Mouse (Mus musculus): Measurements from ENCODE around the gene Adarb1. TPM values are rescaled to one million over a fixed set of nuclear protein-coding genes. Genes with fewer than 3 reads are reported as not detected.
A peak's percentile ranks its signal among the peaks of the same experiment; 100 is the strongest.

The Adarb1 gene
- polyA plus RNA-seq, 1 experiment from 2014 or later: 12.4 TPM

DNA sequence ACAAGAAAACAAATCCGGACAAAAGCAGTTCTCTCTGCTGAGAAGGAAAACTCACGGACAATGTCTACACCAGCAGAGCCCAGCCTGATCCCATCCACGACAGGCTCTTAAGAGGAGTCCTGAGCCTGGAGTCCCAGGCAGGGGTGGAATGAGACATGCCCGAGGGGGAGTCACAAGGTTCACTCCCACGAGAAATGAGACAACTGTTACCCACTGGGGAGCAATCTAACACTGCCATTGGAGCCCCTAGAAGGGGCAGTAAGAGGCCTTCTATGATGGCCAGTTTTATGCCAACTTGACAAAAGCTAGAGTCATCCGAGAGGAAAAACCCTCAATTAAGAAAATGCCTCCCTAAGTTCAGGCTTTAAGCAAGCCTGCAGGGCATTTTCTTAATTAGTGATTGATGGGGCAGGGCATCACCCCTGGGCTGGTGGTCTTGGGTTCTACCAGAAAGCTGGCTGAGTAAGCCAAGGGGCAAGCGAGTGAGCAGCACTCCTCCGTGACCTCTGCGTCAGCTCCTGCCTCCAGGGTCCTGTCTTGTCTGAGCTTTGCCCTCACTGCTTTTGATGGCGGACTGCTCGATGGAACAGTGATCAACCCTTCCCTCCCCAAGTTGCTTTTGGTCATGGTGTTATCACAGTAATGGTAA lies 88.5 kb downstream of the Adarb1 start:
- TF ChIP-seq CTCF (IDR thresholded peaks at IDR 0.05): no peak
- no peak for ATAC-seq
- POLR2A ChIA-PET: no interaction called here

DNA sequence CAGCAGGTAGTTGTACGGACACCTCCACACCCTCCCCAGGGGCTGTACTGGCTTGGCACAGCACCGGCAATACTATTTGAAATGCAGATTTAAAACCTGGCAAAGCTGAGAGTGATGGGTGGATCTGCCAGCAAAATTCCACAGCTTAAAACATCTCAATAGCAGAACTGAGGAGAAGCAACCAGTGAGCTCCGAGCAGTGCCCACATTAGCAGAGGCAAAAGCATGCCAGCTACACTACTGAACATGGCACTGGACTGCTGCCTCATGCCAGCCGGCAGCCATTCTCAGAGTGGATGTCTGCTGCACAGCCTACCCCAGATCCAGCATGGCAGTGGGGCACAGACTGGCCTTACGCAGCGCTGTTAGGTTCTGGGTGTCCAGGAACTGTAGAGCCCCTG lies 93.4 kb downstream of the Adarb1 start:
- no peak for ATAC-seq
- POLR2A ChIA-PET: no interaction called here
- CTCF ChIA-PET: interaction anchor here (0.7 to 1.3 kb wide), 3 partner anchors 8 to 29 kb away, joined by 3 to 4 read pairs (median 3); no protein-coding TSS in a partner anchor
- in situ Hi-C loops (cut with MboI; ENCODE audit: low pct_unique_long_range_greater_than_20kb): no loop called here
- TF ChIP-seq CTCF (IDR thresholded peaks at IDR 0.05): no peak
- no peaks in the 10 kb centered on the region for H3K27me3 ChIP-seq
- no peak for DNase-seq (ENCODE audit: low read depth, low spot score)

More for the DNA sequence above, 88.5 kb downstream of the Adarb1 start:
- DNase-seq (ENCODE audit: low read depth, low spot score): no peak
- CTCF ChIA-PET: interaction anchor here (0.8 kb wide), 1 partner anchor 10 kb away, joined by 3 read pairs; no protein-coding TSS in a partner anchor
- no peaks in the 10 kb centered on the region for H3K27me3 ChIP-seq
- in situ Hi-C loops (cut with MboI; ENCODE audit: low pct_unique_long_range_greater_than_20kb): no loop called here

DNA sequence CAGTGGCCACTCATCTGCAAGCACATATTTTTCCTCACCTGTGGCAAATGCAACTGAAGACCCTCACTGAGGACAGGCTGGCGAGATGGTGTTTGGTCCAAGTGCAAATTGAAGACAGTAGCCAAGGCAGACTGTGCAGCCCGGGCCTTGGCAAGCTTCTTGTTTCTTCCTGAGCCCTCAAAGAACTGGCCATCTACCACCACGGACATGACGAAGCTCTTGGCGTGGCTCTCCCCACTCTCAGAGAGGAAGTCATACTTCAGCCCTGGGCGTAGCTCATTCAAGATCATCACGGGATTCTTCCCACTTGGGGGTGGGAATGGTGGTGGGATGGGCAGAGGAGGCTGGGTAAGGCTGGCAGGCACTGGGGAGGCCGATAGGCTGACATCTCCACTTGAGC lies 96.5 kb downstream of the Adarb1 start:
- ChIA-PET CTCF (interaction anchor here (1.2 kb wide), 1 partner anchor 26 kb away, joined by 3 read pairs; no protein-coding TSS in a partner anchor), POLR2A (no interaction called here)
- no peaks in the 10 kb centered on the region for H3K27me3 ChIP-seq
- no peak for TF ChIP-seq CTCF (IDR thresholded peaks at IDR 0.05)
- DNase-seq (ENCODE audit: low read depth, low spot score) (no peak), ATAC-seq (no peak)
- in situ Hi-C loops (cut with MboI; ENCODE audit: low pct_unique_long_range_greater_than_20kb): no loop called here

DNA sequence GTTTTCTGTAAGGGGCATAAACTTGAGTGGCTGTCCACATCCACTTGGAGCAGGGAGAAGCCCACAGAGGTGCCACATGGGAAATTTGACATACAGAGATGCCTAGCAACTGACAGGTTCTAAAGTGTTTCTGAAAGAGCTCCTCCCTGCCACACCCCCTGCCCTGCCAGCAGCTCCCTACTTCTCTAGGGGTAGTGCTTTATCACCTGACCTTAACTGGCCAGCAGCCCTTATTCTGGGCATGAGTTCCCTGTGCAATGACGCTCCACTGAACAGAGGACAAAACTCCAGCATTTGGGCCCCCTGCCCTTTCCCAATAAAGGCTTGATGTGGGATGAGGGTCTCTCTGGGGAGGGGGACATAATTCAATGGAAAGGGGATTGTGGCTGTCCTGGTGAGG lies 97.1 kb downstream of the Adarb1 start:
- DNase-seq (ENCODE audit: low read depth, low spot score) (no peak), ATAC-seq (no peak)
- ChIA-PET POLR2A (no interaction called here), CTCF (interaction anchor here (1.2 kb wide), 1 partner anchor 26 kb away, joined by 3 read pairs; no protein-coding TSS in a partner anchor)
- in situ Hi-C loops (cut with MboI; ENCODE audit: low pct_unique_long_range_greater_than_20kb): no loop called here
- no peak for TF ChIP-seq CTCF (IDR thresholded peaks at IDR 0.05)
- H3K27me3 ChIP-seq: no peaks in the 10 kb centered on the region

DNA sequence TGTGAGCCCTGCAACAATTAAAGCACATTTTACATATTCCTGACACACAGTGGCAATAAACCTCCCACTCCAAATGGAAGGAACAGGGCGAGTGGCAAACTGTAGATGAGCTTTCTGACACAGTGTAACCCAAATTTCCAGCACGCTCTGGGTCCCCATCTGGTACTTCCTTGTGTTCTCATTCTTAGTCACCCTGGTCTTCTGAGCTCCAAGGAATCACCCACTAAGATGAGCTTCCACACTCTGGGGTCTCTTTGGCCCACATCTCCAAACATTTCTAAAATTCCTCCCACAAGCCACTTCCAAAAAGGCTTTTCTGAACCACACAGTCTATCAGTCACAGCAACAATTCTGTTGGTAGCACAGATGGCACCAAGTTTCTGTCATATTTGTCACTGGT lies 102.4 kb downstream of the Adarb1 start:
- in situ Hi-C loops (cut with MboI; ENCODE audit: low pct_unique_long_range_greater_than_20kb): no loop called here
- ChIA-PET POLR2A (interaction anchor here (0.7 kb wide), 1 partner anchor 236 kb away, joined by 3 read pairs; no protein-coding TSS in a partner anchor), CTCF (interaction anchor here (1.2 to 1.7 kb wide), 3 partner anchors 8 to 11 kb away, joined by 4 read pairs; no protein-coding TSS in a partner anchor)
- DNase-seq (ENCODE audit: low read depth, low spot score): no peak
- ATAC-seq: no peak
- no peak for TF ChIP-seq CTCF (IDR thresholded peaks at IDR 0.05)
- no peaks in the 10 kb centered on the region for H3K27me3 ChIP-seq

DNA sequence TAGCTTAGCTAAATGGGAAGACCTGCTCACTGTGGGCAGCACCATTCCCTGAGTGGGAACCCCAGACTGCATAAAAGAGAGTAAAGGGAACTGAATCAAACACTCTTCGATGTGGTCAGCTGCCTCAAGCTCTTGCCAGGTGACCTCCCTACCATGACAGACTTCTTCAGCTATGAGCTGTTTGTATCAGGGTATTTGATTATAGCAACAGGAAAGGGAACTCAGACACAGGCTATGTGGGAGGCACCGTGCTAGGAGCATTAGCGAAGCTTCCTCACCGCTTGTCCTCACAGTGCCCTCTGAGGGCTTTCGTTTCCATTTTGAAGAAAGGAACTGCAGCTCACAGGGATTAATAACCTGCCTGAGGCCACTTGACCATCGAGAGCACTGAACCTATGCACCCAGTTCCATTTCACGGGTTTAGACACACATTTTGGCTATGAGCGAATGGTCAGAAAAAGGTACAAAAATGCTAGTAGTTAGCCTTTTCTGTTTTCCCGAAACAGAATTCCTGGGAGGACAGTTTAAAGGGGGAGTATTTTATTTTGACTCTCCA lies 103.3 kb downstream of the Adarb1 start:
- ChIA-PET POLR2A (no interaction called here), CTCF (interaction anchor here (0.7 to 1.4 kb wide), 5 partner anchors 10 to 25 kb away, joined by 3 to 4 read pairs (median 4); no protein-coding TSS in a partner anchor)
- no peaks in the 10 kb centered on the region for H3K27me3 ChIP-seq
- no peak for TF ChIP-seq CTCF (IDR thresholded peaks at IDR 0.05)
- peak; percentile 55 for DNase-seq (ENCODE audit: low read depth, low spot score)
- in situ Hi-C loops (cut with MboI; ENCODE audit: low pct_unique_long_range_greater_than_20kb): no loop called here
- peak; percentile 67 for ATAC-seq

DNA sequence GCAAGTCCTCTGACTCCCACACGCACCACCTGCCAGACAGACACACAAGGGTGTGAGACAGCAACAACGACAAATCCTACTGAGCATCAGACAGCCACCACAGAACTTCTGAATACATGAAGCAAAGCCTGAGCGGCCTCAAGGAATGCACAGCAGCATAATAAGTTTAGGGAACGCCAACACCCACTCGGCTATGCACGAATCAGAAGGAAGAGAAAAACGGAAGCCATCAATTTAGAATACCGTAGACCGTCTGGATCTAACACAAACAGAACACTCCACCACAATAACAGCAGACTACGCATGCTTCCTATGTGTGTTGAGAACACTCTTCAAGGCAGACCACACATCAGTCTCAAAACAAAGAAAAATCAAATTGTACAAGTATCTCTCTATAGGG lies 109.1 kb downstream of the Adarb1 start:
- TF ChIP-seq CTCF (IDR thresholded peaks at IDR 0.05): no peak
- no peaks in the 10 kb centered on the region for H3K27me3 ChIP-seq
- CTCF ChIA-PET: no interaction called here
- ATAC-seq: no peak
- no peak for DNase-seq (ENCODE audit: low read depth, low spot score)
- in situ Hi-C loops (cut with MboI; ENCODE audit: low pct_unique_long_range_greater_than_20kb): no loop called here
- POLR2A ChIA-PET: no interaction called here

DNA sequence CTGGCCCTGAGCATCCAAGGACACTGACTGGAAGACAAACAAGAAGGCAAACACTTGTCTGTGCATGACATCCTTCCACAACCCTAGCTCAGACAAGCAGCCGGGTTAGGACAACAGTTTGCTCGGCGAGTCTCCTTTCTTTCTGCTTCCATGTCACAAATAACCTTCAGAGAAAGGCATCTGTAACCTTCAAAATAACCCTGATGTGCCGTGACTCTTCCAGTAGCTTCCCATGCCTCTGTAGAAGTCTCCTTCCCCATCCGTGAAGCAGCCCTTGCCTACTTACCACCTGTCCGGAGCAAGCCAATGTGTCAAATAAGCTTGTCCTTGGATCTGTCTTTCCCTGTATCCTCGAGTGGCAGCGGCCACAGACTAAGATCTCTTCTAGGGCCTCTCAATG lies 112.3 kb downstream of the Adarb1 start:
- ATAC-seq (no peak), DNase-seq (ENCODE audit: low read depth, low spot score) (no peak)
- H3K27me3 ChIP-seq: no peaks in the 10 kb centered on the region
- POLR2A ChIA-PET: interaction anchor here (1.4 kb wide), 1 partner anchor 27 kb away, joined by 4 read pairs; no protein-coding TSS in a partner anchor
- TF ChIP-seq CTCF (IDR thresholded peaks at IDR 0.05): no peak
- CTCF ChIA-PET: interaction anchor here (1.6 kb wide), 1 partner anchor 14 kb away, joined by 3 read pairs; no protein-coding TSS in a partner anchor
- in situ Hi-C loops (cut with MboI; ENCODE audit: low pct_unique_long_range_greater_than_20kb): no loop called here

DNA sequence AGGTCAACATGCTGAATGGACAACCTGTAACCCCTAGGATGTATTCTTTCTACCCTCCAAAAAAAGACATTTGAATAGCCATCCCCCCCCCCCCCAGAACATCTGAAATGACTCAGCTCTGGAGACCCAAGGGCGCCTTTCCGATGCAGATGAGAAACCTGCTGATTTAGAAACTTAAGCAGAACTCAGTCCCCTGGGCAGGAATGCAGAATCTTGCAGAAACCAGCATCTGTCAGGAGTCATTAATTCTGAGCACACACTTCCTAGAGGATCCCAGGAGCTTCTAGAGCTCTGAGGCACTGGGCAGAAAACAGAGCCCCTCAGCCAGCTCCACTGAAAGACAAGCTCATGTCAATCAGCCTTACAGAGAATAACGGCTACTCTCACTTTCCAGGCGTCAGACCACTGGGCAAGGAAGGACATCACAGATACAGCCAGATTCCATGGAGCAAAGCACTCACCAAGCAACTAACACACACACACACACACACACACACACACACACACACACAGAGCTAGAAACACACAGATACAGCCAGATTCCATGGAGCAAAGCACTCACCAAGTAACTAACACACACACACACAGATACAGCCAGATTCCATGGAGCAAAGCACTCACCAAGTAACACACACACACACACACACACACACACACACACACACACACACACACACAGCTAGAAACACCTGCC lies 113.1 kb downstream of the Adarb1 start:
- no peak for DNase-seq (ENCODE audit: low read depth, low spot score)

DNA sequence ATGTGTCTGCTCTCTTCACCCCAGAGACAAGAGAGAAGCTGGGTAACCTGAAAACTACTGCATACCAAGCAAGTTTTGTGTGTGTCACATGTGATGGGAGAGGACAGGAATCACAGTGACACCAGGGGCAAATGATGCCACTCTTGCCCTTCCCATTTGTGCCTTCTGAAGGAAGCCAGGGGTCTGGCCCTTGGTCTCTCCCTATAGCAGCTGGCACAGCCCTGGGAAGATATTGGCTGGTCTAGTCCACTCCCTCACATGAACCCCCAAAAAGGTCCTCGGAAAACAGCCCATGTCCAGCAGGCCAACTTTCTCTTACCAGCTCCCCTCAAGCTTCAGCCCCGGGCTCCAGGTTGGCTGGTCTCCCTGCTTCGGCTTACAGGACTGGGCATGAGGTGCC lies 113.7 kb downstream of the Adarb1 start:
- no peak for DNase-seq (ENCODE audit: low read depth, low spot score)
- no peak for ATAC-seq
- in situ Hi-C loops (cut with MboI; ENCODE audit: low pct_unique_long_range_greater_than_20kb): no loop called here
- TF ChIP-seq CTCF (IDR thresholded peaks at IDR 0.05): no peak
- no peaks in the 10 kb centered on the region for H3K27me3 ChIP-seq
- ChIA-PET CTCF (interaction anchor here (0.9 to 1.5 kb wide), 3 partner anchors 11 to 27 kb away, joined by 3 to 5 read pairs (median 4); no protein-coding TSS in a partner anchor), POLR2A (interaction anchor here (0.7 kb wide), 1 partner anchor 137 kb away, joined by 6 read pairs; no protein-coding TSS in a partner anchor)

More for the DNA sequence above, 113.1 kb downstream of the Adarb1 start:
- in situ Hi-C loops (cut with MboI; ENCODE audit: low pct_unique_long_range_greater_than_20kb): no loop called here
- no peaks in the 10 kb centered on the region for H3K27me3 ChIP-seq
- no peak for TF ChIP-seq CTCF (IDR thresholded peaks at IDR 0.05)
- CTCF ChIA-PET: interaction anchor here (0.9 to 1.6 kb wide), 4 partner anchors 10 to 26 kb away, joined by 3 to 5 read pairs (median 4); no protein-coding TSS in a partner anchor
- ATAC-seq: peak; percentile 71
- POLR2A ChIA-PET: interaction anchor here (0.7 to 1.4 kb wide), 2 partner anchors 28 to 136 kb away, joined by 4 to 6 read pairs; no protein-coding TSS in a partner anchor

Data from Patski (cell line).